Mouse (Mus musculus): ENCODE measurements around the gene Mboat1.

DNA sequence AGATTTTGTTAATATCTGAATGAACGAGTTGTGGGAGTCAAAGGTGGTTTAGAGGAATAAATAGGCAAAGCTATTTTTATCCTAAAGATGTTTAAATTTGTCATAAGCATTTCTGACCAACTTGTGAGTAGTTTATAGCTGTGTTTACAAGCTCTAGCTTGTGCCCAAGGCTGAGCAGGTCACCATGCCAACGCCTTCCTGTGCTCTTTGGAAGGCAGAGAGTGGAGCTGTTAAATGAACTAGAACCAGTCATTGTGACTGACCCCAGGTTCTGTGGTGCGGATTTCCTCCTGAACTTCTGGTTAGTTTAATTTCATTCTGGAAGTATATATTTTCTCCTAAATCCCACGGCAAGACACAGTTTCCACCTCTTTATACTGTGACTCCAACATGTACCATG is 23.3 kb downstream of the Mboat1 start:
- no peak for TF ChIP-seq CTCF (IDR thresholded peaks at IDR 0.05; ENCODE audit: borderline replicate concordance, insufficient read depth, low read depth, low read length)
- TF ChIP-seq POLR2A (IDR thresholded peaks at IDR 0.05; ENCODE audit: borderline replicate concordance, insufficient read depth, low read length), result no peak

Data from cerebellum, adult 2 months (tissue).